Mouse (Mus musculus) megakaryocyte, embryonic 14.5 days (primary cell): ENCODE measurements around the gene Eya3.

ENCODE experiments used
- FLI1 ChIP-seq: IDR thresholded peaks from 2 replicates; pipeline ENCODE4 v1.6.1; 2012; ENCODE audit warnings: low read length, inconsistent platforms, mixed read lengths
- GATA1 ChIP-seq: IDR thresholded peaks from 3 replicates; pipeline ENCODE4 v1.6.1; 2012; ENCODE audit warnings: mixed read lengths, low read length, inconsistent platforms, borderline replicate concordance

DNA sequence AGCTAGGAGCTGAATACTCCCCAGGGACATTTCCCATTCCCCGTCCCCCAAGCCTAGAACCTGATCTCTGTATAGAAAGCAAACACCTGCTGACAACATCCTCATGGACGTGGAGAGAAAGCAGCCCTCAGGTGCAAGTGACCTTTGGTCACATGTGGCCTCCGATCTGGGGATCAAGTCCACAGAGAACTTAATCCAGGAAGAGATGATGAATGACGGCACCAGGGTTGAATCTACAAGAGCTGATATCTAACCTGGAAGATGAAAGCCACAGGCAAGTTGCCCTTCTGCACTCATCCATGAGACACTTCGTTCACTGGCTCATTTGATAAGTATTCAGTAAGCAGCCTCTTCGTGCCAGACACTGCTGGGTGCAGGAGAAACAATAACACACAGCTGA is 123.8 kb downstream of the Eya3 start:
- TF ChIP-seq GATA1 (no peak), FLI1 (no peak)
